Mouse (Mus musculus) stomach, postnatal 0 days (tissue): ENCODE data around the gene Gypa.

ENCODE experiments used
- CTCF ChIP-seq: IDR thresholded peaks from 2 replicates; pipeline ENCODE4 v1.5.1; 2016; ENCODE audit warnings: antibody characterized with exemption, low read depth, mild to moderate bottlenecking, moderate library complexity
- EP300 ChIP-seq: optimal IDR thresholded peaks from 2 replicates; pipeline ENCODE3; 2016; ENCODE audit warnings: antibody characterized with exemption

GRCm38 (mm10) chr8:80463450-80463917 lies 30.1 kb upstream of the Gypa start:
- TF ChIP-seq EP300 (no peak), CTCF (no peak)
